Mouse (Mus musculus): ENCODE measurements around the gene Cpne5.

Cpne5 gene

DNA sequence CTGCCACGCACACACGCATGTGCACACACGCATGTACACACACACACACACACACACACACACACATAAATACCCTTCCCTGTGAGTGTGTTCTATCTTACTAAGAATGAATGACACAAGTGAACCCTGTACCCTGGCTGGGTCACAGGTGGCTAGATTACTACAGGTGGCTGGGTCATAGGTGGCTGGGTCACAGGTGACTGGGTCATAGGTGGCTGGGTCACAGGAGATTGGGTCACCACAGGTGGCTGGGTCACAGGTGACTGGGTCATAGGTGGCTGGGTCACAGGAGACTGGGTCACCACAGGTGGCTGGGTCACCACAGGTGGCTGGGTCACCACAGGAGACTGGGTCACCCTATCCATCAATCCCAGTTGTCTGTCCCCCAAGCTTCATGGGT is 27.9 kb downstream of the Cpne5 start:
- DNase-seq (ENCODE audit: low spot score) = no peak

DNA sequence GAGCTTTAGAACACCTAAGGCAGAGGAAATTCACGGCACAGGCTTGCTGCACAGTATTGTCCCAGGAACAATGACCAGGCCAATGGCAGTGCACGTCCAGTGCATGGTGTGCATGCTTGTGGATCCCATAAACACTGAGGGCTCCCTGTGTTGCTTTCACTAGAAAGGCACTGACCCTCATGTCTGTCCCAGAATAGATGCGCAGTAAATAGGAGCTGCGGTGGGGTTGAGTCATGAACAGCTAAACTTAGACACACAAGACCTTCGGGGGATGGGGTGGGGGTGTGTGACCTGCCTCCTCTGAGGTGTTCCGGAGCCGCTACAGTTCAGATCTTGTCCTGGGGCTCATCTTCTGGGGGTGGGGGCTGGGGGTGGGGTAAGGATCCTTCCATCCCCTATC is 31.9 kb downstream of the Cpne5 start:
- no peak for DNase-seq (ENCODE audit: low spot score)

DNA sequence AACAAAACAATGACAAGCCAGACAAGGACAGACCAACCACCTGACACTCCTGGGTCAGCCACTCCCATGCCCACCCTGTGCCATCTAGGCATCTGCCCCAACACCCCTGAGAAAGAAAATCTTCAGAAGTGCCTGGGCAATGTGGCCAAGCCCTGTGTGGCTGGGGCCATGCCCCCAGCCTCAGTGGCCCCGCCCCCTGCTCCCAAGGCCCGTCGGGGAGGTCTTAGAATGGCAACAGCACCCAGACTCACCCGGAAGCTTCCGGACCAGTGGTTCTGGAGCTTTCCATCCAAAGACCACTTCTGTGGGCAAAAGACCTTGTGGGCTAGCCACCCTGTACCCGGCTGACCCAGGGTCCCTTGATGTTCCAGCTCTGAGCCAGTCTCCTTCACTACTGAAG is 35.4 kb downstream of the Cpne5 start:
- no peak for DNase-seq (ENCODE audit: low spot score)

DNA sequence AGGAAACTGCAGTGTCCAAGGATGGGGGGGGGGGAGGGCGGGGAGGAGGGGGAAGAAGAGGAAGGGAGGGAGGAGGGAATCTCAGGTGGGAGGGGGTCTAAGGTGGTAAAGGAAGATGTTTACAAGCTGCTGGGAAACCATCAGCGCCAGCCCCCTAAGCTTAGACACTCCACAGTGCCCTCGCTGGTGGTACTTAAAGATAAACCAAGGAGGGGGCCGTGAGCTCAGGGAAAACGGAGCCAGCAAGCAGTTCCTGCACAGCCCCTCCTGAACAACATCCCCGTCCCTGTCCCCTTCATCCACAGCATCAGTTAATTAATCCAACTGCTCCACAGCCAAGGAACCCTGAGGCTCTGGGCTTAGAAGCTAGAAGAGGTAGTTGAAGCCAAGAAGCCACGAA is 38.1 kb downstream of the Cpne5 start:
- DNase-seq (ENCODE audit: low spot score) = no peak

DNA sequence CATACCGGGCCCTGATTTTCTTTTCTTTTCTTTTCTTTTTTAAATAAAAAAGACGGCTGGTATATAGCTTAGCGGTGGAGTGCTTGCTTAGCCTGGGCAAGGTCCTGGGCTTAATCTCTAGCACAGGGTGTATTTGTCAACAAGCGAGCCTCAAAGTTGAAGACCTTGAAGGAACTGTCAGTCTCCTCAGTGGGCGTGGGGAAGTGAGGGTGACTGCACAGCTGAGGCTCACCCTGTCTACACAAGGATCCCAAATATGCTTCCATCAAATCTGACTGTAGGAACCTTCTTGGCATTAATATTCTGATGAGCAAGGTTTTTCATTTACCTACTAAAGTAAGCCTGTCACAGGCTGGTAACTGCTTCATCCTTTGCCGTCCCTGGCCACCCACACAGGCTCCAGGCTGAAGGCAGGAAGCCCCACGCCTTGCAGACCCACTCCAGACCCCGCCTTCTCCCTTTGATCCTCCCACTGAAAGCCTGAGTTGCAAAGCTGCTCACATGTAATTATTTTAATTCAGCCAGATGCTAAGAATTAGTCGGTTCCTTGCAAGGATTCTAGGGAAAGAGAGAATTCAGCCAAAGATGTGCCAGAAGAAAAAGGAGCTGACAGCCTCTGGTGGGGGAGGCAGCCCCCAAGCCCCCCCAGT is 38.7 kb downstream of the Cpne5 start:
- DNase-seq (ENCODE audit: low spot score) = no peak

GRCm38 (mm10) chr17:29195579-29195978 is 42.4 kb downstream of the Cpne5 start:
- no peak for DNase-seq (ENCODE audit: low spot score)

DNA sequence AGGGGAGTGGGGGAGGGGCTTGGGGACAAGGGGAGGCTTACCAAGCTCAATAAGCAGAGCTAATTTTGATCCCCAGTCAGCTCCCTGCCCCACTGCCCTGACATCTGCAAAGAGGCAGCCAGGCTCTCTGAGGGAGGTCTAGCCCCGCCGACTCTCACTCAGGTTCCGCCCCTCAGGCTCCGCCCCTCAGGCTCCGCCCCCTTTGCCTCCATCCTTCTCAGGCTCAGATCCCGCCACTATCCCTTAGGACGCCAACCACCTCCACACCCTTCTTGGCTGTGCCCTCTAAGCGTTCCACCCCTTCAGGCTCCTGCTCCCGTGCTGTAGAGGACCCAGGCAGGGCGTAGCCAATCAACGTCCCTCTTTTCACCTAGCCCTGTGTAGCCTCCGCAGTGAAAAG is 49.0 kb downstream of the Cpne5 start:
- no peak for DNase-seq (ENCODE audit: low spot score)

DNA sequence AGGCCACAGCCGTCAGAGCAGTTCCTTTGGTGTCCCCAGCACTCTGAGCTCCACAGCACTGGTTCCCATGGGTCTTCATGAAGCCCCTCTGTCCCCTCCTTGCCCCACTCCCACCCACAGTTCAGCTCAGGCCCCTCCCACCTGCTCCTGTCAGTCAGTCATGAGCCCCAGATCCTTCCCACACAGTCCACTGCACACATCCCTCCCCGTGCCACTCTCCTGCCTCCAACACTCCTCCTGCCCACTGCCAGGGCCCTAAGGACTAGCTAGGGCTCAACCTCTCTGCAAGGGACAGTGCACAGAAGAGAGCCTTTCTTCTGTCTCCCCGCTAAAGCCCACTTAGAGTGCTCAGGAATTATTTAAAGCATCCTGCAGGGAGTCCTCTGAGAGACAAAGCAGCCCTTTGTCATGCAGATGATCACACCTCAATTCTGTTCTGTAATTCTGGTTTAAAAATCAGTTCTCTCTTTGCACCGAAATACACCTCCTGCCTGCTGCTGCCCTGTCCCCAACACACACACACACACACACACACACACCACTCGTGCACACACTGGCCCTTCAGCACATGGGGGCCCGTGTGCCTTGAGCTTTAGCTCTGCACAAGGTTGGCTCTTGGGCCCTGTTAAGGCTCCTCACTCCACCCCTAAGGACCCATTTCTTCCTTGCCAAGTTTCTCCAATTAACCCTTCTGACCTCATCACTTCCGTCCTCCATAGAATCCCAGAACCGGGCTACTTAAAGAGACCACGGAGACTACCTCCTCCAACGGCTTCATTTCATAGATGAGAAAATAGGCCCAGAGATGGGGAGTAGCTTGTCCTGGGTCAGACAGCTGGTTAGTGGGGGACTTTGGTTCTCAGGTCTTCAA is 50.7 kb downstream of the Cpne5 start:
- DNase-seq (ENCODE audit: low spot score) = no peak

DNA sequence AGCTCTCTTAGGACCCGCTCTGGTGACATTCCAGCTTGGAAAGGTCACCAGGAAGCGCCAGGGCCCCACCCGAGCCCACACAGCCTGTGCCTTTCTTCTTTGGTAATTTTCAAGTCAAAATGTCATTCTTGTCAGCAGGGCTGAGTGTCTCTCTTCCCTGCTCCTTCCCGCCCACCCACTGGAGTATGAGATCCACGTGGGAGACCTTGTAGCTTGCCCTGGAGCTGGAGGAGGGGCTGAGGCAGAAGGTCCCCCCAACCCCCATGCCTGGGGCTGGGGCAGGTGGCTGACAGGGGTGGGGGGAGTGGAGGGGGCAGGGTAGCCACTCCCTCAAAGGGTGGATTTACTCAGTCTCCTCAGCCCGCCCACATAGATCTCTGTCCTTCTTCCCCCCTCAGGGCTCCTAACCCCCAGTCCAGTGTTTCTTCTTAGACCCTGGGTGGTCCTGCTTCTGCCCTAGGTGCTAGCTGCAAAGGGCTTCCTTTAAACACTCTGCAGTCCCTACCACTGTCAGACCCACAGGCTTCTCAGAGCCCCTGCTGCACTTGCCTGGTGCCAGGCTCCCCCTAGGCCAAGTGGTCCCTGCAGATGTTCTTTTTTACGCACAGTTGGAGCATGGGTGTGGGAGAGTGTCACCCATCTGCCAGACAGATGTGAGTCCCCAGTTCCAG is 52.5 kb downstream of the Cpne5 start:
- no peak for DNase-seq (ENCODE audit: low spot score)

GRCm38 (mm10) chr17:29183162-29183561 is 54.8 kb downstream of the Cpne5 start:
- no peak for DNase-seq (ENCODE audit: low spot score)

GRCm38 (mm10) chr17:29181751-29182150 is 56.2 kb downstream of the Cpne5 start:
- DNase-seq (ENCODE audit: low spot score) = no peak

- DNase-seq (ENCODE audit: low spot score) = no peak
These were observed 57.4 kb downstream of the Cpne5 start for GRCm38 (mm10) chr17:29180406-29181127.

DNA sequence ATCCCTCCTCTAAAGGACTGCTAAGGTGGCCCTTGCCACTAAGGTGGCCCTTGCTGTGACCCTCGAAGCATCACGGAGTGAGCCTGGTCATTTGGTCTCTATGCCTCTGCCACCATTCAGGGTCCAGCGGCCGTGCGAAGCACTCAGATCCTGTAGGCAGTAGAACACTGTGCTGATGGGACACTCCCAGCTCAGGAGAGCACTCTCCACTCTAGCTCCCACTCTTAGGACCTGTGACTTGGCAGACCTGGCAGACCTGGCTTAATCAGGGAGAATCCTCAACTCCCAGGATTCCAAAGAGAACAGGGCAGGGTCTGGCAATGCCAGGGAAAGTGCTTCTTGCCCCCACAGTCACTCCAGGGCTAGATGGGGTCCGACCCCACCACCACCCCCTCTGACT is 58.0 kb downstream of the Cpne5 start:
- no peak for DNase-seq (ENCODE audit: low spot score)

DNA sequence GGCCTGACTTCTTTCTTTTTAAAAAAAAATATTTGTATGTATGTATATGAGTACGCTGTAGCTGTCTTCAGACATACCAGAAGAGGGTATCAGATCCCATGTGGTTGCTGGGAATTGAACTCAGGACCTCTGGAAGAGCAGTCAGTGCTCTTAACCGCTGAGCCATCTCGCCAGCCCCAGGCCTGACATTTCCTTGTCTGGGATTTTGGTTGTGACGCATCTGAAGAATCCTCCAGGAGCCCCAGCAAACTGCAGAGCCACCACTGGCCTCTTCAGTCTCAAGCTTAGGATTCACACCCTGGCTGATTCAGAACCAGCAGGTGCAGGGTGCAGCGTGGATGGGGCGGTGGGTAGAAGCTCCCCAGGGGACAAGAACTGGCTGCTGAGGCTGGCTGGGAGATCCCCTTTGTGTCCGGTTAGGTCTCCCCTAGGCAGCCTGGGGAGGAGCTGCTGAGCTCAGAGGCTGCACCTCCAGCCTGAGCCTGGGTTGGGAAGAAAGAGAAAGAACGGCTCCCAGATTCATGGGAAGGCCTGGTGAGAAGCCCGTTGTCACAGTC is 59.4 kb downstream of the Cpne5 start:
- no peak for DNase-seq (ENCODE audit: low spot score)

DNA sequence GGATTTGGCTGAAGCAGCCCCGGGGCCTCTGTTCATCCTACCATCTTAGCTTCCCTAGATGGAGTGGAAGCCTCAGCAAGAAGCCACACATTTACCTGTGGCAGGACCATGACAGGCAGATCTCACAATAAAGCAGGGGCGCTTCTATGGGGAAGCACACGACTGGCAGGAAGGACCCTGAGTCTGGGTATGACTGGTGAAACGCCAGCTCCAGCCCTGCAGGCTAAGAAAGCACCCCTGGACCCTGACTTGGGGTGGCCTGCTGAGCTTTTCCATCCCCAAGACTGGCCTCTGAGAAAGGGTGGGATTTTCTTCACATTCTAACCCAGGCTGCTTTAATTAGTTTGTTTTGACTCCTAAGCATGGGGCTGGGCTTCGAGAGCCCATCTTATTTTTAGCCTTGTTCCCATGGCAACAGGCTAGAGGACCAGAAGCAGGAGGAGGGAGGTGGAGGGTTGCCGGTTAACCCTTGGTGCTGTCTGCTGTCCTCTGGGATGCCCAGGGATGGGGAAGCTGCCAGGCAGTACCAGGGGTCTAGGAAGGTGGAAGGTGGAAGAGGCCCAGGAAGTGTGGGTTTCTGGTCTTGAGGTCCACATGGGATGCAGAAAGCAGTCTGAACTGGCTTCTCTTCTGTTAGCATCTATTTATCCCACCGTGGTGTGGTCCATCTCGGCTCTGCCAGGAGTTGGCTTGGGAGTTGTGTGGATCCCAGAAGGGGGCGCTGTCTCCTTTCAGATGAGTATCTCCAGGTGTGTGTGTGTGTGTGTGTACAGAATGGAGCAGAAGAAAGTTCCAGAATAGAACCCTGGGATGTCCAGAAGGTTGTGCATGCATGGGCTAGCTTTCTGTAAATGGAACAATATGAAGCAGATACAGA is 61.3 kb downstream of the Cpne5 start:
- DNase-seq (ENCODE audit: low spot score) = peak; percentile 86

GRCm38 (mm10) chr17:29175693-29176092 is 62.3 kb downstream of the Cpne5 start:
- DNase-seq (ENCODE audit: low spot score) = no peak

- DNase-seq (ENCODE audit: low spot score) = peak; percentile 67
These were observed 64.8 kb downstream of the Cpne5 start for GRCm38 (mm10) chr17:29173165-29173564.

GRCm38 (mm10) chr17:29172062-29172461 is 65.9 kb downstream of the Cpne5 start:
- DNase-seq (ENCODE audit: low spot score) = no peak

DNA sequence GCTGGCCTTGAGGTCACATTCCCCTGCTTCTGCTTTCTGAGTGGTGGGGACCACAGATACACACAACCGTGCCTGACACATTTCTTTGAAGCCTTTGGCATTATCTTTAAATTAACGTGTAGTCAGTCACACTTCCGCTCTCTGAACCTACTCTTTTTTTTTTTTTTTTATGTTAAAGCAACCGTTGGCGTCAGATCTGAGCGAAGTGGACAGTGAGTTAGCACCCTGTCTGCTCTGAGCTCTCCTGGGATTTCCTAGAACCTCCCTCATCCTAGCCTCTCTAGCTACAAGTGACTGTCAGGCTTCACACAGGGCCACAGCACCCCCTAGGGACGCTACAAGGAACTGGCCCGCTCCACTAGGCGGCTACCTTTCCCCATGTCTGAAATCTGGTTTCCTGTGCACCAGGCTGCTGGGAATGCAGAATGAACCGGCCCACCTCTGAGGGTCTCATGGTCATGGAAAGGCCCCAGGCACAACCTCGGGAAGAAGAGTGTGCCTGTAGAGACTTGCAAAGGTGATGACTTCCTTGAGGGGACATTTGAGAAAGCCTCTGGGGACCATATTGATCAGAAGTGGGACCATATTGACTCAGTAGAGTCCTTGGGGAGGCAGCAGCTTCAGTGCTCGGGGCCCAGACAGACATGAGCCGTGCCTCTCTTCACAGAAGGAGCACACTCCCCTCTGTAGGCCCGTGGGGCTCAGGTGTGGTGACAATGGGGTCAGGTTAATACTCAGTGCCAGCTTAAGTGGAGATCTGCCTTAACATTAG is 66.8 kb downstream of the Cpne5 start:
- DNase-seq (ENCODE audit: low spot score) = peak; percentile 90

DNA sequence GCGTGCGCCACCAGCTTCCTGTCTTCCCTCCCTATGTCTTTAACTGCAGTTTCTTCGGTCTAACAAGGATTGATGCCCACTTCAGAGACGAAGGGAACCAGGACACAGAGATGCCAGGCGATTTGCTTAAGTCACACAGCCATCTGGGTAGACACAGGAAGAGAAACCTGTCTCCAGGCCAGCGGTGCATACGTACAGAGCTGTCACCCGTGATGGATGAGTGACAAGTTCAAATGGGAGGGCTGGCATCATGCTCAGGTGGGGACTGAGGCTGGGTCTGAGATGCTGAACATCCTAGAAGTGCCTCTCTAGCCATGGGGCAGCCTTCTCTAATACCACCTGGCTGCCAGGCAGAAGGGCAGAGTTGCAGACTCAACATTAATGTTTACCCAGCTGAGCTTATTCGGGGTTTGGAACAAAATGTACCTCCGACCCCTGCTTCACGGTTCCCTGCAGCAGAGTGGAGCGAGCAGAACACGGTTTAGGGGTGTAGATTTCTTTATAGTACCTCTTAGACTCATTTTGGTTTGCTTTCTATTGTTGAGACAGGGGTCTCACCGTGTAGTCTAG is 67.5 kb downstream of the Cpne5 start:
- no peak for DNase-seq (ENCODE audit: low spot score)

All from testis, postnatal 10 days (tissue).